Mouse (Mus musculus) CH12.LX (cell line): ENCODE measurements around the gene March8.

ENCODE experiments used
- MEF2A ChIP-seq: IDR thresholded peaks from 2 replicates; pipeline ENCODE4 v1.6.1; 2014; ENCODE audit warnings: low read depth, mild to moderate bottlenecking, inconsistent platforms, low read length, improper control_type of control experiment, borderline replicate concordance
- POLR2A ChIP-seq: IDR thresholded peaks from 2 replicates; pipeline ENCODE4 v1.6.1; 2011; ENCODE audit warnings: low read depth, mild to moderate bottlenecking, improper control_type of control experiment, low read length

DNA sequence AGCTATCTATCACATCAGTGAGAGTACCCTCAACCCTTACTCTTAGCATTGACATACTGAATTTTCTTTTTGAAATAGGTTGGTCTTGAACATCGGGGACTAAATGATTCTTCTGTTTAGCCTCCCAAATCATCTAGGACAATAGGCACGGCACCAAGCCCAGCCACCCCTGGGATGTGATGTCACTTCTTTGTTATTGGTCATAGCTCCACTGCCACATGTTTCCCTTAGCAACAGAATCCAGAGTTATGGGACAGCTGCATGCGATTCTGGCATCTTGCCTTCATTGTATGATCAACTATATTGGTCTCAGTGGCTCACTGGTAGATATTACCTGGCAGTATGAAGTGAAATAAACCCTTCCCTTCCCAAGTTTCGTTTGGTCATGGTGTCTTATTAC lies 102.6 kb downstream of the March8 start:
- TF ChIP-seq POLR2A, result no peak
- TF ChIP-seq MEF2A, result no peak
